Mouse (Mus musculus) lung, adult 2 months (tissue): Measurements from ENCODE around the gene Vwa3b.

ENCODE experiments used
- CTCF ChIP-seq: fragments of 200-500 bp; IDR thresholded peaks from 2 replicates; pipeline ENCODE4 v1.5.1; 2011; ENCODE audit warnings: mild to moderate bottlenecking, low read length, control low read depth; ENCODE audit not compliant: insufficient read depth
- POLR2A ChIP-seq: fragments of 200-500 bp; IDR thresholded peaks from 2 replicates; pipeline ENCODE4 v1.6.1; 2011; ENCODE audit warnings: low read depth, mild to moderate bottlenecking, control low read depth, low read length, borderline replicate concordance; ENCODE audit errors: extremely low read depth

GRCm38 (mm10) chr1:37063053-37063452 is 36.7 kb downstream of the Vwa3b start:
- TF ChIP-seq POLR2A (no peak), CTCF (no peak)
